8 mouse cellular contexts compared by ENCODE assay signal in the genomic region with DNA sequence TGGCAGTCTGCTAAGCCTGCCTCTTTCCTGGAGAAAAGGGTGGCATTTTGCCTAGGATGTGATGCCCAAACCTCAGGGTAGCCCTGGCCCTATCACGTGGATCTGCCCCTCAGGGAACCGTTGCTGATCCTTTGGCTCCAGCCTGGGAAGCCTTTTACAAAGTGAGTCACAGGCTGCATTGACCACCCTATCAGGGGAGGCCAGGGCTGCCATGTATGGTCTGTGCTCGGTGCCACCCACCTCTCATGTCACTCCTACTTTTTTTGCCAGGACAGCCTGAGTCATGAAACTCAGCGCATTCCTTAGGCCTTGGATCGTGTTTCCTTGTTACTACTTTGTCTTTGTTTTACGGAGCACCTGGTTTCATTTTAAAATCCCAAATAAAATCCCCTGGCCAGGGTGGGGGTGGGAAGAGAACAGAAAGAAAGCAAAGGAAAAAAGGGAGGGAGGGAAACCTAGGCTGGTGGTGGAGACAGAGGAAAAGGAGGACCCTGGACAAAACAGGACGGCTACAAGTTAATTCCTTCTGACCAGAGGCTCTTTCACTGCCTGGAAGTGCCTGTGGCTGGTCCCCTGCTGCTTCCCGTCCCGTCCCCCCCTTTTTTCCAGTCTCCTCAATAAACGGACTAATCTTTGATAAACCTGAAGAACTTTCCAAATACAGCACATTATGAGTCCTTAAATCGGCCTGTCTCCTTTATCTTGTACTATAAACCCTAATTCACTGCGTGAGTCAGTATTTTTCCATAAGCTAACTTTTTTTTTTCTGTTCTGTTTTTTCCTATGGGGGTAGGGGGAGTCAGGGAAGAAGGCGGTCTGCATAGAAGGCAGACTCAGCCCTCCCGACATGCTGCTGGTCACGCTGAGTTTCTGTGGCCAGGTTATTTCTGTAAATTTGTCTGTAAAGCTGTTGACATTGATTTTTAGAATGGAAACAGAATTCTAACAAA. TPM values are rescaled to one million over a fixed set of nuclear protein-coding genes. Genes with fewer than 3 reads are reported as not detected.
DNase-seq lines count a peak whose midpoint lies in the region; ATAC-seq lines count a peak whose summit lies in the region.

No protein-coding gene starts in this region.

- peak; percentile 65 for ATAC-seq in forebrain, embryonic 11.5 days (replicated peaks; ENCODE audit: low FRiP score)
- peak; percentile 31 for ATAC-seq in midbrain, embryonic 15.5 days (replicated peaks)
- ATAC-seq in inflammation-experienced regulatory T-cells, adult 6 months = no peak

- H3K27ac ChIP-seq in forebrain, embryonic 11.5 days (ENCODE audit: low read depth, low read length) = peak overlapping the region; percentile 44; the same call in 1 of the 2 replicates
- H3K27ac ChIP-seq in limb, embryonic 10.5 days = peak overlapping the region; percentile 92
- peak overlapping the region; percentile 51; the same call in 1 of the 2 replicates for H3K27ac ChIP-seq in midbrain, embryonic 15.5 days

- no peak overlapping the region for H3K4me3 ChIP-seq in forebrain, embryonic 11.5 days (ENCODE audit: low read depth, low read length)
- H3K4me3 ChIP-seq in limb, embryonic 10.5 days = peak overlapping the region; percentile 44
- H3K4me3 ChIP-seq in midbrain, embryonic 15.5 days = peak overlapping the region; percentile 39; the same call in 1 of the 2 replicates

- peak overlapping the region; percentile 49 for H3K4me2 ChIP-seq in forebrain, embryonic 11.5 days (ENCODE audit: low read depth, low read length, severe bottlenecking)
- peak overlapping the region; percentile 65 for H3K4me2 ChIP-seq in midbrain, embryonic 15.5 days

- peak overlapping the region; percentile 58 for H3K9ac ChIP-seq in forebrain, embryonic 11.5 days (ENCODE audit: low read length)
- H3K9ac ChIP-seq in midbrain, embryonic 15.5 days = no peak overlapping the region

- H3K4me1 ChIP-seq in forebrain, embryonic 11.5 days (replicated peaks; ENCODE audit: control insufficient read depth, insufficient read depth, low read length) = peaks cover 13% of the 10 kb centered on the region
- peaks cover 53% of the 10 kb centered on the region for H3K4me1 ChIP-seq in limb, embryonic 10.5 days
- peaks cover 23% of the 10 kb centered on the region for H3K4me1 ChIP-seq in midbrain, embryonic 15.5 days

- no peaks in the 10 kb centered on the region for H3K9me3 ChIP-seq in forebrain, embryonic 11.5 days (ENCODE audit: control insufficient read depth, low read length)
- no peaks in the 10 kb centered on the region for H3K9me3 ChIP-seq in limb, embryonic 10.5 days (replicated peaks)
- H3K9me3 ChIP-seq in midbrain, embryonic 15.5 days = no peaks in the 10 kb centered on the region

- peak; percentile 52 for DNase-seq in left cerebral cortex, postnatal 4 days
- no peak for DNase-seq in left cerebral cortex, adult 9 months (ENCODE audit: low spot score in 2 of 2)
- DNase-seq in forebrain, embryonic 11.5 days (ENCODE audit: low spot score) = peak; percentile 71
- peak; percentile 57 for DNase-seq in heart, postnatal 4 days
- peak; percentile 75 for DNase-seq in limb, embryonic 10.5 days (ENCODE audit: low spot score)
- DNase-seq in testis, postnatal 14 days (ENCODE audit: low spot score) = no peak

- WGBS in forebrain, embryonic 11.5 days = 7% methylated on average over 15 of the region's 15 CpGs
- 10% methylated on average over 15 of the region's 15 CpGs for WGBS in limb, embryonic 10.5 days
- WGBS in midbrain, embryonic 15.5 days = 11% methylated on average over 15 of the region's 15 CpGs

- intact Hi-C loops in left cerebral cortex, postnatal 4 days (cut with DNase I) = no loop called here

- H3K27me3 ChIP-seq in forebrain, embryonic 11.5 days (ENCODE audit: control insufficient read depth, insufficient read depth, low read length) = no peaks in the 10 kb centered on the region
- H3K27me3 ChIP-seq in limb, embryonic 10.5 days (ENCODE audit: low read depth, poor library complexity, severe bottlenecking) = no peaks in the 10 kb centered on the region
- H3K27me3 ChIP-seq in midbrain, embryonic 15.5 days (replicated peaks) = no peaks in the 10 kb centered on the region

- H3K36me3 ChIP-seq in forebrain, embryonic 11.5 days (ENCODE audit: control insufficient read depth, insufficient read depth, low read length) = no peaks in the 10 kb centered on the region
- H3K36me3 ChIP-seq in limb, embryonic 10.5 days = no peaks in the 10 kb centered on the region
- no peaks in the 10 kb centered on the region for H3K36me3 ChIP-seq in midbrain, embryonic 15.5 days (replicated peaks)

RNA-seq across cellular contexts. Expression of a gene that starts 39.4 kb away (rescaled TPM):
- total RNA-seq in left cerebral cortex, postnatal 4 days (2021) = not detected
- not detected in 2 replicates for polyA plus RNA-seq in forebrain, embryonic 11.5 days (2014; fragmentation: Nextera tagmentation; extraction: Ambion mirVana)
- not detected for total RNA-seq in heart, postnatal 4 days (2021)
- polyA plus RNA-seq in limb, embryonic 10.5 days (2016; fragmentation: Nextera tagmentation; extraction: Ambion mirVana) = not detected in 2 replicates
- polyA plus RNA-seq in midbrain, embryonic 15.5 days (2015; fragmentation: Nextera tagmentation; extraction: Ambion mirVana) = not detected in 2 replicates
- not detected for polyA plus RNA-seq in inflammation-experienced regulatory T-cells, adult 6 months (2017; shearing (Covaris generic))

Comparison
In these comparisons a context has a peak if more than half of its experiments do, and no peak if none do; other contexts are left out.
1. DNase-seq: peak in left cerebral cortex, postnatal 4 days (single experiment), forebrain, embryonic 11.5 days (single experiment), heart, postnatal 4 days (single experiment) and limb, embryonic 10.5 days (single experiment); none in left cerebral cortex, adult 9 months (0 of 2) and testis, postnatal 14 days (single experiment).
2. Peak in every context shown above with its lines, with median percentiles within 50 percentile points of each other: H3K27ac ChIP-seq.